Mouse (Mus musculus) olfactory bulb, adult 2 months (tissue): ENCODE results near the gene 5430419D17Rik. TPM values are rescaled to one million over a fixed set of nuclear protein-coding genes. Genes with fewer than 3 reads are reported as not detected.

Experiments used
- H3K27ac ChIP-seq: fragments of 200-500 bp; 2 replicates; pipeline ENCODE4 v1.5.1; 2012; ENCODE audit warnings: low read depth, low read length; ENCODE audit not compliant: insufficient read depth
- H3K4me1 ChIP-seq: fragments of 200-500 bp; 2 replicates; pipeline ENCODE4 v1.6.1; 2012; ENCODE audit warnings: low read length; ENCODE audit not compliant: control insufficient read depth, insufficient read depth
- H3K4me3 ChIP-seq: fragments of 200-500 bp; 2 replicates; pipeline ENCODE4 v1.5.1; 2012; ENCODE audit warnings: mild to moderate bottlenecking, low read depth, low read length, moderate library complexity; ENCODE audit not compliant: insufficient read depth
- CTCF ChIP-seq: fragments of 200-500 bp; IDR thresholded peaks from 2 replicates; pipeline ENCODE4 v1.5.1; 2012; ENCODE audit warnings: low read depth, mild to moderate bottlenecking, low read length, moderate library complexity; ENCODE audit not compliant: insufficient read depth
- POLR2A ChIP-seq: fragments of 200-500 bp; IDR thresholded peaks from 2 replicates; pipeline ENCODE4 v1.6.1; 2012; ENCODE audit warnings: mild to moderate bottlenecking, low read depth, low read length, moderate library complexity; ENCODE audit not compliant: insufficient read depth
- WGBS: fragments of 180-500 bp; shearing (Covaris S2); methylation state at CpG from one replicate; pipeline ENCODE4 v1.1.7; 2018; 5-methylcytosine and 5-hydroxymethylcytosine counted together
- polyA plus RNA-seq: library from polyadenylated mRNA; stranded (reverse); fragments of >200 nt; gene quantifications from 2 replicates; pipeline ENCODE4 v1.2.4, GENCODE M21; 2012; ENCODE audit warnings: low replicate concordance; ENCODE audit not compliant: missing spikeins, insufficient read depth, insufficient read length

The 5430419D17Rik gene
- polyA plus RNA-seq, 1 experiment = not detected

- Histone ChIP-seq H3K4me1 (no peaks in the 10 kb centered on the region), H3K27ac (no peak overlapping the region), H3K4me3 (no peak overlapping the region)
- 80% methylated on average over 2 of the region's 2 CpGs for WGBS
- TF ChIP-seq POLR2A (no peak), CTCF (no peak)
Measured at GRCm38 (mm10) chr7:131331688-131332087, 157.5 kb downstream of the 5430419D17Rik start.

- Histone ChIP-seq H3K27ac (no peak within 1 kb of the TSS), H3K4me1 (no peaks in the 10 kb centered on the region), H3K4me3 (no peak within 1 kb of the TSS)
- TF ChIP-seq POLR2A = no peak
- no peak for TF ChIP-seq CTCF
- WGBS = 56% methylated on average over 1 of the region's 1 CpGs
Measured at GRCm38 (mm10) chr7:131333564-131333963, 159.4 kb downstream of the 5430419D17Rik start, which contains the start of gene Fam24a. Fam24a (plus strand) TSS chr7:131333864.

- Histone ChIP-seq H3K27ac (no peak overlapping the region), H3K4me3 (no peak overlapping the region), H3K4me1 (no peaks in the 10 kb centered on the region)
- WGBS = 50% methylated on average over 8 of the region's 8 CpGs
- TF ChIP-seq POLR2A = no peak
- no peak for TF ChIP-seq CTCF
Measured at GRCm38 (mm10) chr7:131337502-131338068, 163.4 kb downstream of the 5430419D17Rik start.

GRCm38 (mm10) chr7:131345856-131346541 lies 171.8 kb downstream of the 5430419D17Rik start:
- H3K4me1 ChIP-seq = no peaks in the 10 kb centered on the region
- no peak overlapping the region for H3K27ac ChIP-seq
- WGBS = 58% methylated on average over 7 of the region's 7 CpGs
- H3K4me3 ChIP-seq = no peak overlapping the region
- no peak for TF ChIP-seq POLR2A
- TF ChIP-seq CTCF = no peak

Other genes starting within 250 kb of the 5430419D17Rik start
- gene Htra1, start 238.3 kb upstream of the 5430419D17Rik start, polyA plus RNA-seq = not detected in 2 replicates
- not detected in 2 replicates for gene Dmbt1, start 142.3 kb upstream of the 5430419D17Rik start, polyA plus RNA-seq
- not detected in 2 replicates for gene 4933402N03Rik, start 28.1 kb upstream of the 5430419D17Rik start, polyA plus RNA-seq
- gene Cuzd1, start 147.9 kb downstream of the 5430419D17Rik start, polyA plus RNA-seq = not detected in 2 replicates
- not detected in 2 replicates for gene Fam24b, start 155.1 kb downstream of the 5430419D17Rik start, polyA plus RNA-seq
- gene Fam24a, start 159.5 kb downstream of the 5430419D17Rik start, polyA plus RNA-seq = not detected in 2 replicates
- not detected in 2 replicates for gene 2310057M21Rik, start 188.4 kb downstream of the 5430419D17Rik start, polyA plus RNA-seq
- not detected in 2 replicates for gene Pstk, start 196.7 kb downstream of the 5430419D17Rik start, polyA plus RNA-seq
- not detected in 2 replicates for gene Ikzf5, start 236.1 kb downstream of the 5430419D17Rik start, polyA plus RNA-seq
- gene Acadsb, start 236.2 kb downstream of the 5430419D17Rik start, polyA plus RNA-seq = not detected in 2 replicates